Mouse (Mus musculus) MEL (cell line): ENCODE measurements around the gene Acaca. TPM values are rescaled to one million over a fixed set of nuclear protein-coding genes. Genes with fewer than 3 reads are reported as not detected.
A peak's percentile ranks its signal among the peaks of the same experiment; 100 is the strongest.

Source experiments
- DNase-seq: peaks from one replicate; pipeline ENCODE4 v3.0.0; 2011; ENCODE audit warnings: low read depth, low spot score
- H3K27ac ChIP-seq: 2 replicates; pipeline ENCODE4 v1.5.1; 2012; ENCODE audit warnings: low read depth, mild to moderate bottlenecking, control low read depth, low read length, moderate library complexity; ENCODE audit not compliant: control insufficient read depth
- H3K27me3 ChIP-seq, 2 experiments: fragments of 150-350 bp in 1 of 2; sonication (generic) in 1 of 2; 2 replicates each; pipeline ENCODE4 v1.6.1; 2012; ENCODE audit warnings: low read length in 2 of 2, mild to moderate bottlenecking in 2 of 2, improper control_type of control experiment in 1 of 2, moderate library complexity in 1 of 2; ENCODE audit not compliant: insufficient read depth in 2 of 2, control insufficient read depth in 1 of 2
- H3K36me3 ChIP-seq, 2 experiments: 2 replicates each; pipeline ENCODE4 v1.6.1; 2012 to 2014; ENCODE audit warnings: low read length in 2 of 2, improper control_type of control experiment in 1 of 2, inconsistent platforms in 1 of 2, mild to moderate bottlenecking in 1 of 2; ENCODE audit not compliant: insufficient read depth in 2 of 2, control insufficient read depth in 1 of 2
- H3K4me1 ChIP-seq, 2 experiments: fragments of 150-350 bp in 1 of 2; sonication (generic) in 1 of 2; 2 replicates each; pipeline ENCODE4 v1.6.1; 2012; ENCODE audit warnings: low read length in 2 of 2, improper control_type of control experiment in 1 of 2, mild to moderate bottlenecking in 1 of 2; ENCODE audit not compliant: insufficient read depth in 2 of 2, control insufficient read depth in 1 of 2
- H3K4me3 ChIP-seq, 2 experiments: fragments of 150-350 bp in 1 of 2; sonication (generic) in 1 of 2; 2 replicates each; pipeline ENCODE4 v1.5.1; 2012; ENCODE audit warnings: low read depth in 2 of 2, low read length in 2 of 2, mild to moderate bottlenecking in 2 of 2, moderate library complexity in 2 of 2, control low read depth in 1 of 2, improper control_type of control experiment in 1 of 2; ENCODE audit not compliant: control insufficient read depth in 1 of 2, insufficient read depth in 1 of 2
- H3K79me2 ChIP-seq: 2 replicates; pipeline ENCODE4 v1.6.1; 2012; ENCODE audit warnings: mild to moderate bottlenecking, low read length, moderate library complexity; ENCODE audit not compliant: control insufficient read depth, poor library complexity, insufficient read depth
- H3K9ac ChIP-seq: 2 replicates; pipeline ENCODE4 v1.6.1; 2012; ENCODE audit warnings: low read depth, mild to moderate bottlenecking, control low read depth, low read length, moderate library complexity; ENCODE audit not compliant: control insufficient read depth, poor library complexity, severe bottlenecking
- H3K9me3 ChIP-seq: fragments of 150-350 bp; sonication (generic); replicated peaks from 2 replicates; pipeline ENCODE4 v1.6.1; 2012; ENCODE audit warnings: mild to moderate bottlenecking, low read length, improper control_type of control experiment, moderate library complexity; ENCODE audit not compliant: insufficient read depth
- BHLHE40 ChIP-seq: IDR thresholded peaks from 2 replicates; pipeline ENCODE4 v1.6.1; 2012; ENCODE audit warnings: low read depth, mild to moderate bottlenecking, inconsistent platforms, low read length, improper control_type of control experiment, borderline replicate concordance
- CHD1 ChIP-seq: IDR thresholded peaks from 2 replicates; pipeline ENCODE4 v1.6.1; 2012; ENCODE audit warnings: low read depth, mild to moderate bottlenecking, inconsistent platforms, low read length, improper control_type of control experiment
- CHD2 ChIP-seq: IDR thresholded peaks from 2 replicates; pipeline ENCODE4 v1.6.1; 2011; ENCODE audit warnings: low read length, improper control_type of control experiment
- CTCF ChIP-seq, 3 experiments: IDR thresholded peaks in 2 of 3; conservative IDR thresholded peaks in 1 of 3; 2 replicates each; pipeline ENCODE4 v1.5.1; 2011 to 2012; ENCODE audit warnings: low read length in 3 of 3, low read depth in 2 of 3, mild to moderate bottlenecking in 2 of 3, improper control_type of control experiment in 1 of 3, inconsistent platforms in 1 of 3, mixed read lengths in 1 of 3, moderate library complexity in 1 of 3; ENCODE audit not compliant: control insufficient read depth in 1 of 3, insufficient read depth in 1 of 3, poor library complexity in 1 of 3, severe bottlenecking in 1 of 3
- E2F4 ChIP-seq: IDR thresholded peaks from 2 replicates; pipeline ENCODE4 v1.6.1; 2011; ENCODE audit warnings: low read depth, low read length, improper control_type of control experiment, borderline replicate concordance
- ELF1 ChIP-seq: IDR thresholded peaks from 2 replicates; pipeline ENCODE4 v1.6.1; 2014; ENCODE audit warnings: low read depth, mild to moderate bottlenecking, inconsistent platforms, low read length, improper control_type of control experiment, moderate library complexity
- EP300 ChIP-seq, 2 experiments: IDR thresholded peaks; 2 replicates each; pipeline ENCODE4 v1.6.1; 2011; ENCODE audit warnings: improper control_type of control experiment in 2 of 2, low read length in 2 of 2, low read depth in 1 of 2, mild to moderate bottlenecking in 1 of 2
- ETS1 ChIP-seq: IDR thresholded peaks from 2 replicates; pipeline ENCODE4 v1.6.1; 2012; ENCODE audit warnings: low read depth, mild to moderate bottlenecking, inconsistent platforms, low read length, improper control_type of control experiment, moderate library complexity
- GABPA ChIP-seq: IDR thresholded peaks from 2 replicates; pipeline ENCODE4 v1.6.1; 2012; ENCODE audit warnings: low read depth, mild to moderate bottlenecking, inconsistent platforms, low read length, improper control_type of control experiment, moderate library complexity
- GATA1 ChIP-seq: IDR thresholded peaks from 2 replicates; pipeline ENCODE4 v1.6.1; 2011; ENCODE audit warnings: low read depth, low read length, improper control_type of control experiment
- HCFC1 ChIP-seq: IDR thresholded peaks from 2 replicates; pipeline ENCODE4 v1.6.1; 2012; ENCODE audit warnings: low read depth, mild to moderate bottlenecking, inconsistent platforms, low read length, improper control_type of control experiment, moderate library complexity
- JUND ChIP-seq: IDR thresholded peaks from 2 replicates; pipeline ENCODE4 v1.6.1; 2011; ENCODE audit warnings: low read depth, mild to moderate bottlenecking, improper control_type of control experiment, low read length
- KAT2A ChIP-seq: conservative IDR thresholded peaks from 2 replicates; pipeline ENCODE4 v1.6.1; 2012; ENCODE audit warnings: low read depth, low read length, improper control_type of control experiment, inconsistent platforms
- MAFK ChIP-seq: IDR thresholded peaks from 2 replicates; pipeline ENCODE4 v1.6.1; 2011; ENCODE audit warnings: low read depth, mild to moderate bottlenecking, low read length, improper control_type of control experiment, borderline replicate concordance
- MAX ChIP-seq: IDR thresholded peaks from 2 replicates; pipeline ENCODE4 v1.6.1; 2011; ENCODE audit warnings: low read length, improper control_type of control experiment
- MAZ ChIP-seq: IDR thresholded peaks from 2 replicates; pipeline ENCODE4 v1.6.1; 2012; ENCODE audit warnings: low read depth, mild to moderate bottlenecking, inconsistent platforms, low read length, improper control_type of control experiment
- MEF2A ChIP-seq: IDR thresholded peaks from 2 replicates; pipeline ENCODE4 v1.6.1; 2014; ENCODE audit warnings: low read depth, mild to moderate bottlenecking, inconsistent platforms, low read length, improper control_type of control experiment; ENCODE audit not compliant: poor library complexity, insufficient replicate concordance, severe bottlenecking; ENCODE audit errors: extremely low read depth
- MYB ChIP-seq: IDR thresholded peaks from 2 replicates; pipeline ENCODE4 v1.6.1; 2011; ENCODE audit warnings: mild to moderate bottlenecking, low read depth, low read length, improper control_type of control experiment
- MYC ChIP-seq: IDR thresholded peaks from 2 replicates; pipeline ENCODE4 v1.6.1; 2011; ENCODE audit warnings: low read depth, mild to moderate bottlenecking, low read length, improper control_type of control experiment, moderate library complexity
- NELFE ChIP-seq: IDR thresholded peaks from 2 replicates; pipeline ENCODE4 v1.6.1; 2011; ENCODE audit warnings: low read depth, low read length, improper control_type of control experiment
- NRF1 ChIP-seq: IDR thresholded peaks from 2 replicates; pipeline ENCODE4 v1.6.1; 2014; ENCODE audit warnings: low read depth, mild to moderate bottlenecking, inconsistent platforms, low read length, improper control_type of control experiment, moderate library complexity; ENCODE audit not compliant: poor library complexity, insufficient read depth, severe bottlenecking
- POLR2AphosphoS2 ChIP-seq: IDR thresholded peaks from 2 replicates; pipeline ENCODE4 v1.6.1; 2011; ENCODE audit warnings: low read length, improper control_type of control experiment
- POLR2AphosphoS5 ChIP-seq: IDR thresholded peaks from 2 replicates; pipeline ENCODE4 v1.6.1; 2012; ENCODE audit warnings: low read depth, borderline replicate concordance, mild to moderate bottlenecking, inconsistent platforms, low read length, moderate library complexity, mixed read lengths
- RAD21 ChIP-seq: IDR thresholded peaks from 2 replicates; pipeline ENCODE4 v1.6.1; 2011; ENCODE audit warnings: mild to moderate bottlenecking, low read depth, low read length, improper control_type of control experiment
- SIN3A ChIP-seq: IDR thresholded peaks from 2 replicates; pipeline ENCODE4 v1.6.1; 2012; ENCODE audit warnings: low read length, improper control_type of control experiment, inconsistent platforms
- SMC3 ChIP-seq: IDR thresholded peaks from 2 replicates; pipeline ENCODE4 v1.6.1; 2011; ENCODE audit warnings: low read depth, low read length, improper control_type of control experiment
- TAL1 ChIP-seq: IDR thresholded peaks from 2 replicates; pipeline ENCODE4 v1.6.1; 2012; ENCODE audit warnings: mild to moderate bottlenecking, inconsistent platforms, low read length, moderate library complexity, mixed read lengths
- TBP ChIP-seq: IDR thresholded peaks from 2 replicates; pipeline ENCODE4 v1.8.0; 2011; ENCODE audit warnings: low read depth, low read length, improper control_type of control experiment
- TCF12 ChIP-seq: IDR thresholded peaks from 2 replicates; pipeline ENCODE4 v1.6.1; 2014; ENCODE audit warnings: low read depth, mild to moderate bottlenecking, inconsistent platforms, low read length, improper control_type of control experiment, moderate library complexity
- UBTF ChIP-seq: IDR thresholded peaks from 2 replicates; pipeline ENCODE4 v1.6.1; 2012; ENCODE audit warnings: low read depth, mild to moderate bottlenecking, inconsistent platforms, low read length, improper control_type of control experiment, moderate library complexity, borderline replicate concordance; ENCODE audit not compliant: insufficient read depth
- USF1 ChIP-seq: IDR thresholded peaks from 2 replicates; pipeline ENCODE4 v1.6.1; 2014; ENCODE audit warnings: low read depth, mild to moderate bottlenecking, inconsistent platforms, low read length, improper control_type of control experiment, moderate library complexity
- USF2 ChIP-seq, 2 experiments: IDR thresholded peaks; 2 replicates each; pipeline ENCODE4 v1.6.1; 2011 to 2012; ENCODE audit warnings: improper control_type of control experiment in 2 of 2, low read length in 2 of 2, borderline replicate concordance in 1 of 2, inconsistent platforms in 1 of 2, low read depth in 1 of 2, mild to moderate bottlenecking in 1 of 2; ENCODE audit not compliant: insufficient read depth in 1 of 2
- ZC3H11A ChIP-seq: IDR thresholded peaks from 2 replicates; pipeline ENCODE4 v1.6.1; 2012; ENCODE audit warnings: low read depth, mild to moderate bottlenecking, inconsistent platforms, low read length, improper control_type of control experiment
- ZKSCAN1 ChIP-seq: IDR thresholded peaks from 2 replicates; pipeline ENCODE4 v1.6.1; 2012; ENCODE audit warnings: low read depth, mild to moderate bottlenecking, inconsistent platforms, low read length, improper control_type of control experiment, moderate library complexity
- ZMIZ1 ChIP-seq: IDR thresholded peaks from 2 replicates; pipeline ENCODE4 v1.6.1; 2012; ENCODE audit warnings: low read depth, mild to moderate bottlenecking, inconsistent platforms, low read length, improper control_type of control experiment, moderate library complexity
- ZNF384 ChIP-seq: IDR thresholded peaks from 2 replicates; pipeline ENCODE4 v1.6.1; 2012; ENCODE audit warnings: low read depth, mild to moderate bottlenecking, inconsistent platforms, low read length, improper control_type of control experiment
- polyA plus RNA-seq, 2 experiments: library from polyadenylated mRNA; stranded (reverse) in 1 of 2; unstranded in 1 of 2; fragments of >175 nt in 1 of 2; fragments of >200 nt in 1 of 2; gene quantifications; 2 replicates each; pipeline versions ENCODE4 v1.2.1 to v1.2.4; 2012; ENCODE audit warnings: low replicate concordance in 2 of 2, low read depth in 1 of 2; ENCODE audit not compliant: insufficient read length in 2 of 2, insufficient read depth in 1 of 2, missing spikeins in 1 of 2
- total RNA-seq: library from RNA; depleted of rRNA; stranded (reverse); fragments of 300-350 nt; gene quantifications from 2 replicates; pipeline ENCODE4 v1.2.3, GENCODE M21; 2012

Acaca gene
- total and polyA plus RNA-seq, 3 experiments, result 32.0 to 52.0 (median 33.9) TPM

GRCm38 (mm10) chr11:84351150-84351549 is 221.7 kb downstream of the Acaca start:
- H3K79me2 ChIP-seq, result no peaks in the 10 kb centered on the region
- no peaks in the 10 kb centered on the region for H3K27me3 ChIP-seq
- no peak overlapping the region for H3K9ac ChIP-seq
- H3K4me1 ChIP-seq, result peaks cover 19 to 33% of the 10 kb centered on the region in 2 experiments
- H3K36me3 ChIP-seq, result peaks cover under 1 to 44% of the 10 kb centered on the region in 2 experiments; a peak in 3 of 4 replicates
- no peaks in the 10 kb centered on the region for H3K9me3 ChIP-seq
- DNase-seq, result peak; percentile 97
- peak overlapping the region; percentile 15; the same call in 1 of the 2 replicates for H3K27ac ChIP-seq
- H3K4me3 ChIP-seq, result no peak overlapping the region
- 0 out of 2 replicates have a peak, but pooled peaks have one; percentile 13 for TF ChIP-seq SMC3
- no peak for TF ChIP-seq USF2 (IDR thresholded peaks at IDR 0.05; ENCODE audit: borderline replicate concordance in 1 of 2, insufficient read depth in 1 of 2, low read depth in 1 of 2, low read length in 2 of 2)
- TF ChIP-seq MAX, result peak; percentile 72; the same call in 1 of the 2 replicates
- 0 out of 2 replicates have a peak, but pooled peaks have one; percentile 47 for TF ChIP-seq HCFC1
- TF ChIP-seq GATA1, result peak; percentile 95
- 0 out of 2 replicates have a peak, but pooled peaks have one; percentile 19 for TF ChIP-seq ZC3H11A
- TF ChIP-seq CTCF (IDR thresholded peaks at IDR 0.05 in 2 of 3, conservative IDR thresholded peaks at IDR 0.05 in 1 of 3; ENCODE audit: control insufficient read depth in 1 of 3, insufficient read depth in 1 of 3, low read depth in 2 of 3, low read length in 3 of 3, poor library complexity in 1 of 3, severe bottlenecking in 1 of 3), result no peak
- no peak for TF ChIP-seq GABPA
- peak; percentile 90 for TF ChIP-seq ETS1
- no peak for TF ChIP-seq POLR2AphosphoS2
- no peak for TF ChIP-seq CHD1
- no peak for TF ChIP-seq MYB
- no peak for TF ChIP-seq UBTF
- peak; percentile 36 for TF ChIP-seq KAT2A
- peak; percentile 76 for TF ChIP-seq MAZ
- no peak for TF ChIP-seq ZKSCAN1
- TF ChIP-seq USF1, result 0 out of 2 replicates have a peak, but pooled peaks have one; percentile 9
- no peak; the same call in 1 of the 2 replicates for TF ChIP-seq CHD2
- peak; percentile 97 for TF ChIP-seq ZNF384
- peak; percentile 98 for TF ChIP-seq TCF12
- TF ChIP-seq EP300 (IDR thresholded peaks at IDR 0.05; ENCODE audit: low read depth in 1 of 2, low read length in 2 of 2), result peak; percentile 95
- peak; percentile 91 for TF ChIP-seq SIN3A
- TF ChIP-seq E2F4, result no peak
- TF ChIP-seq MAFK, result peak; percentile 64; the same call in 1 of the 2 replicates
- no peak for TF ChIP-seq TBP
- peak; percentile 52; the same call in 1 of the 2 replicates for TF ChIP-seq ELF1
- TF ChIP-seq POLR2AphosphoS5, result no peak
- peak; percentile 85 for TF ChIP-seq MYC
- TF ChIP-seq JUND, result peak; percentile 72
- peak; percentile 61; the same call in 1 of the 2 replicates for TF ChIP-seq BHLHE40
- TF ChIP-seq RAD21, result no peak; the same call in 1 of the 2 replicates
- no peak for TF ChIP-seq ZMIZ1
- TF ChIP-seq MEF2A, result peak; percentile 58; the same call in 1 of the 2 replicates
- peak; percentile 96 for TF ChIP-seq TAL1
- TF ChIP-seq NELFE, result 0 out of 2 replicates have a peak, but pooled peaks have one; percentile 13
- TF ChIP-seq NRF1, result no peak
